Mouse (Mus musculus) heart, adult 11 months (tissue): Measurements from ENCODE around the gene Lama5.
A peak's percentile ranks its signal among the peaks of the same experiment; 100 is the strongest.

Experiments used
- DNase-seq: peaks from one replicate; pipeline ENCODE4 v3.0.0; 2022

The Lama5 gene

GRCm38 (mm10) chr2:180222250-180222649 lies 3.4 kb downstream of the Lama5 start:
- peak; percentile 96 for DNase-seq

GRCm38 (mm10) chr2:180221051-180221450 lies 4.6 kb downstream of the Lama5 start:
- DNase-seq: peak; percentile 94

- DNase-seq: peak; percentile 90
These were observed 5.5 kb downstream of the Lama5 start for GRCm38 (mm10) chr2:180220165-180220564.

- DNase-seq: peak; percentile 91
These were observed 6.3 kb downstream of the Lama5 start for GRCm38 (mm10) chr2:180219145-180219943.

- peak; percentile 98 for DNase-seq
These were observed 7.0 kb downstream of the Lama5 start for GRCm38 (mm10) chr2:180218677-180219076.

GRCm38 (mm10) chr2:180218241-180218640 lies 7.4 kb downstream of the Lama5 start:
- peak; percentile 94 for DNase-seq

GRCm38 (mm10) chr2:180217587-180217986 lies 8.1 kb downstream of the Lama5 start:
- DNase-seq: peak; percentile 99

GRCm38 (mm10) chr2:180216921-180217320 lies 8.7 kb downstream of the Lama5 start:
- DNase-seq: no peak

GRCm38 (mm10) chr2:180215951-180216350 lies 9.7 kb downstream of the Lama5 start:
- DNase-seq: peak; percentile 98

GRCm38 (mm10) chr2:180215011-180215461 lies 10.6 kb downstream of the Lama5 start:
- DNase-seq: peak; percentile 95

GRCm38 (mm10) chr2:180214352-180214978 lies 11.2 kb downstream of the Lama5 start:
- DNase-seq: peak; percentile 94

GRCm38 (mm10) chr2:180212255-180212654 lies 13.4 kb downstream of the Lama5 start:
- no peak for DNase-seq

- DNase-seq: no peak
These were observed 16.7 kb downstream of the Lama5 start for GRCm38 (mm10) chr2:180208976-180209375.

- DNase-seq: peak; percentile 98
These were observed 17.8 kb downstream of the Lama5 start for GRCm38 (mm10) chr2:180207840-180208239.

GRCm38 (mm10) chr2:180205956-180206280 lies 19.7 kb downstream of the Lama5 start:
- peak; percentile 99 for DNase-seq

- DNase-seq: no peak
These were observed 20.3 kb downstream of the Lama5 start for GRCm38 (mm10) chr2:180205083-180205955.

- DNase-seq: peak; percentile 98
These were observed 21.2 kb downstream of the Lama5 start for GRCm38 (mm10) chr2:180204501-180204900.

- peak; percentile 92 for DNase-seq
These were observed 22.9 kb downstream of the Lama5 start for GRCm38 (mm10) chr2:180202805-180203204.

- DNase-seq: peak; percentile 89
These were observed 23.4 kb downstream of the Lama5 start for GRCm38 (mm10) chr2:180202263-180202662.

GRCm38 (mm10) chr2:180201303-180201702 lies 24.4 kb downstream of the Lama5 start:
- DNase-seq: no peak

GRCm38 (mm10) chr2:180200681-180201080 lies 25.0 kb downstream of the Lama5 start:
- DNase-seq: no peak

- no peak for DNase-seq
These were observed 26.9 kb downstream of the Lama5 start for GRCm38 (mm10) chr2:180198782-180199181.

GRCm38 (mm10) chr2:180197323-180198037 lies 28.2 kb downstream of the Lama5 start:
- peak; percentile 91 for DNase-seq
